Mouse (Mus musculus): ENCODE results near the gene Nbl1.

The Nbl1 gene

GRCm38 (mm10) chr4:139034010-139034367 is 58.8 kb downstream of the Nbl1 start:
- no peak for TF ChIP-seq GATA4 (IDR thresholded peaks at IDR 0.05; ENCODE audit: insufficient replicate concordance, low read length)

GRCm38 (mm10) chr4:139033263-139034009 is 59.4 kb downstream of the Nbl1 start:
- TF ChIP-seq GATA4 (IDR thresholded peaks at IDR 0.05; ENCODE audit: insufficient replicate concordance, low read length), result no peak

GRCm38 (mm10) chr4:139032521-139032920 is 60.3 kb downstream of the Nbl1 start:
- TF ChIP-seq GATA4 (IDR thresholded peaks at IDR 0.05; ENCODE audit: insufficient replicate concordance, low read length), result no peak

Measured in liver, adult (tissue).